In the genomic region with DNA sequence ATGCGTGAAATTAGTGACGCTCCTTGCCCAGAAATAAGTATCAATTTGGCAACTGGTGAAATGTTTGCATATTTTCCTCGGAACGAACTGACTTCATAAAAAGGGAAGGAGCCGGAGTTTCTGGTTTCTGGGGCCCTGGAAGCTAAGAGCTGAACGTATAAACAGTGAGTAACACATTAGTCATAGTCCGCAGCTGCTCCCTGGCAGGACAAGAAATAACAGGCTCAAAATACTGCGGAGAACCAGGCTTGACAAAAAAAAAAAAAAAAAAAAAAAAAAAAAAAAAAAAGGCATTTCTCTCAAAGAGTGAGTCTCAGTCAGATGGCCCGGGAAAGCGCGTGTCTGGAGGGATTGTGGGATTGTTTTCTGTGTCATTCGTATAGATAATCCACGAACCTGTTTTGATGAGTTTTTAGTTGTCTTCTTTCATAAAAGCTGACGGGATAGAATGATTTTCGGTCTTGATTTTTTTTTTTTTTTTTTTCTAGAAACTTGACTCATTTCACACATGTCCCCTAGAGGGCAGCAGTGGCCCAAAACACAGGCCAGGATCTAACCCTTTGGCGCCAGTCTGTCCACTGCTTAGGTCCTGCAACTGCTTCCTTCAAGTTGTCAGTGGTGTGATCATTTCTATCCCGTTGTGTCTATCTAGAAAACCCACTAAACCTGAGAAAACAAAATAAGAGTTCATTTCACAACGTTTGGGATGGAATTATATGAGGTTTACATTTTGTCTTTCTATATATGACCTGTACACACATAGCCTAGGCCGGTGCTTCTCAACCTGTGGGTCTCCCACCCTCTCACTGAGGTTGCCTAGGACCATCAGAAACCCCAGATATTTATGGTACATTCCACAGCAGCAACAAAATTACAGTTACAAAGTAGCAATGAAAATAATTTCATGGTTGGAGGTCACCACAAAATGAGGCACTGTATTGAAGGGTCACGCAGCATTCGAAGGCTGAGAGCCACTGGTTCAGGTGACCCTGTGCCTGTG, we compare ENCODE assay signal across 9 mouse cellular contexts. TPM values are rescaled to one million over a fixed set of nuclear protein-coding genes. Genes with fewer than 3 reads are reported as not detected.
DNase-seq lines count a peak whose midpoint lies in the region; ATAC-seq and TF ChIP-seq lines count a peak whose summit lies in the region.
"Had no signal": no experiment of that assay in that cellular context is flagged by ENCODE, and none has a peak within 500 bp of the region (broad histone marks: within the 10 kb centered on the region; RNA-seq: fewer than 3 reads in every experiment).

No protein-coding gene starts in this region.

- peak overlapping the region; percentile 29 for H3K4me3 ChIP-seq in embryonic facial prominence, embryonic 14.5 days (ENCODE audit: low read depth, low read length)
- peak overlapping the region; percentile 32; the same call in 1 of the 2 replicates for H3K4me3 ChIP-seq in kidney, embryonic 14.5 days (ENCODE audit: low read length)
- H3K4me3 ChIP-seq in limb, embryonic 14.5 days (replicated peaks; ENCODE audit: low read length) = peak overlapping the region; percentile 30
- peak overlapping the region; percentile 11 for H3K4me3 ChIP-seq in midbrain, embryonic 16.5 days (ENCODE audit: low read depth, low read length)

- no peaks in the 10 kb centered on the region for H3K27me3 ChIP-seq in embryonic facial prominence, embryonic 14.5 days (replicated peaks; ENCODE audit: control insufficient read depth, insufficient read depth, low read length)
- no peaks in the 10 kb centered on the region for H3K27me3 ChIP-seq in kidney, embryonic 14.5 days (ENCODE audit: control insufficient read depth, insufficient read depth, low read length)
- H3K27me3 ChIP-seq in limb, embryonic 14.5 days (ENCODE audit: control insufficient read depth, insufficient read depth, low read length) = no peaks in the 10 kb centered on the region
- H3K27me3 ChIP-seq in midbrain, embryonic 16.5 days (ENCODE audit: control insufficient read depth, insufficient read depth, low read depth, low read length) = no peaks in the 10 kb centered on the region

- peak overlapping the region; percentile 85 for H3K27ac ChIP-seq in embryonic facial prominence, embryonic 14.5 days (replicated peaks; ENCODE audit: low read depth, low read length)
- no peak overlapping the region for H3K27ac ChIP-seq in kidney, embryonic 14.5 days (ENCODE audit: low read depth, low read length)
- H3K27ac ChIP-seq in limb, embryonic 14.5 days (replicated peaks; ENCODE audit: low read depth, low read length) = peak overlapping the region; percentile 67
- no peak overlapping the region for H3K27ac ChIP-seq in midbrain, embryonic 16.5 days (ENCODE audit: low read length)

- peak overlapping the region; percentile 49 for H3K9ac ChIP-seq in embryonic facial prominence, embryonic 14.5 days (ENCODE audit: low read depth, low read length)
- H3K9ac ChIP-seq in kidney, embryonic 14.5 days (ENCODE audit: low read depth, low read length) = no peak overlapping the region
- H3K9ac ChIP-seq in limb, embryonic 14.5 days (ENCODE audit: low read depth, low read length, severe bottlenecking) = peak overlapping the region; percentile 34; the same call in 1 of the 2 replicates
- H3K9ac ChIP-seq in midbrain, embryonic 16.5 days (ENCODE audit: low read depth, low read length) = no peak overlapping the region

- H3K36me3 ChIP-seq in embryonic facial prominence, embryonic 14.5 days (ENCODE audit: control insufficient read depth, insufficient read depth, low read length) = no peaks in the 10 kb centered on the region
- H3K36me3 ChIP-seq in kidney, embryonic 14.5 days (ENCODE audit: control insufficient read depth, insufficient read depth, low read length) = no peaks in the 10 kb centered on the region
- H3K36me3 ChIP-seq in limb, embryonic 14.5 days (ENCODE audit: control insufficient read depth, insufficient read depth, low read length) = no peaks in the 10 kb centered on the region
- H3K36me3 ChIP-seq in midbrain, embryonic 16.5 days (ENCODE audit: control insufficient read depth, insufficient read depth, low read length) = no peaks in the 10 kb centered on the region
- H3K36me3 ChIP-seq: G1E had no signal

- ATAC-seq in embryonic facial prominence, embryonic 14.5 days (ENCODE audit: low read depth) = peak; percentile 91
- ATAC-seq in kidney, embryonic 14.5 days (ENCODE audit: low FRiP score, low TSS enrichment) = peak; percentile 92
- ATAC-seq in limb, embryonic 14.5 days (ENCODE audit: low FRiP score, low read depth) = peak; percentile 91
- ATAC-seq in midbrain, embryonic 16.5 days = peak; percentile 68

- H3K9me3 ChIP-seq in embryonic facial prominence, embryonic 14.5 days (ENCODE audit: control insufficient read depth, low read length) = 0 out of 2 replicates have a peak, but pooled peaks cover 4% of the 10 kb centered on the region
- no peaks in the 10 kb centered on the region for H3K9me3 ChIP-seq in kidney, embryonic 14.5 days (ENCODE audit: control insufficient read depth, low read length)
- H3K9me3 ChIP-seq in limb, embryonic 14.5 days (ENCODE audit: control insufficient read depth, low read length) = no peaks in the 10 kb centered on the region
- no peaks in the 10 kb centered on the region for H3K9me3 ChIP-seq in midbrain, embryonic 16.5 days (replicated peaks; ENCODE audit: control insufficient read depth, low read length, poor library complexity, severe bottlenecking)

- no peak for TF ChIP-seq POLR2A in limb, embryonic 14.5 days (IDR thresholded peaks at IDR 0.05; ENCODE audit: borderline replicate concordance, extremely low read depth, insufficient read depth, insufficient read length)

- 0 out of 2 replicates have a peak, but pooled peaks cover 11% of the 10 kb centered on the region for H3K4me1 ChIP-seq in embryonic facial prominence, embryonic 14.5 days (ENCODE audit: control insufficient read depth, insufficient read depth, low read length)
- H3K4me1 ChIP-seq in kidney, embryonic 14.5 days (ENCODE audit: control insufficient read depth, insufficient read depth, low read length) = no peaks in the 10 kb centered on the region
- peaks cover 6% of the 10 kb centered on the region; the same call in 1 of the 2 replicates for H3K4me1 ChIP-seq in limb, embryonic 14.5 days (ENCODE audit: control insufficient read depth, insufficient read depth, low read length)
- no peaks in the 10 kb centered on the region for H3K4me1 ChIP-seq in midbrain, embryonic 16.5 days (ENCODE audit: control insufficient read depth, insufficient read depth, low read length)

- 14% methylated on average over 21 of the region's 21 CpGs for WGBS in embryonic facial prominence, embryonic 14.5 days
- 19% methylated on average over 21 of the region's 21 CpGs for WGBS in kidney, embryonic 14.5 days
- WGBS in limb, embryonic 14.5 days = 16% methylated on average over 21 of the region's 21 CpGs
- 26% methylated on average over 21 of the region's 21 CpGs for WGBS in midbrain, embryonic 16.5 days

- DNase-seq in urinary bladder, adult 18-20 months (ENCODE audit: low spot score in 2 of 2) = peak; percentile 37 to 80
- DNase-seq in urinary bladder, postnatal 10 days (ENCODE audit: low spot score) = no peak
- peak; percentile 98 for DNase-seq in embryonic facial prominence, embryonic 14.5 days (ENCODE audit: low spot score)
- peak; percentile 63 to 77 for DNase-seq in heart, adult 9 months (ENCODE audit: low spot score in 2 of 2)
- peak; percentile 90 for DNase-seq in limb, embryonic 14.5 days (ENCODE audit: low spot score)
- DNase-seq in spleen, postnatal 4 days (ENCODE audit: low spot score in 2 of 2) = peak; percentile 36 to 72

- H3K4me2 ChIP-seq in embryonic facial prominence, embryonic 14.5 days (ENCODE audit: low read depth, low read length) = peak overlapping the region; percentile 53
- H3K4me2 ChIP-seq in kidney, embryonic 14.5 days (replicated peaks; ENCODE audit: low read depth, low read length) = peak overlapping the region; percentile 43
- peak overlapping the region; percentile 42 for H3K4me2 ChIP-seq in limb, embryonic 14.5 days (replicated peaks; ENCODE audit: low read depth, low read length, severe bottlenecking)
- H3K4me2 ChIP-seq in midbrain, embryonic 16.5 days (ENCODE audit: low read length) = peak overlapping the region; percentile 39

RNA-seq across cellular contexts. Expression of gene A930033H14Rik, which starts 26.7 kb away (rescaled TPM):
- polyA plus RNA-seq in embryonic facial prominence, embryonic 14.5 days (2014; fragmentation: Nextera tagmentation; extraction: Ambion mirVana) = 2.5 and 3.1 TPM in 2 replicates
- 1.5 and 2.6 TPM in 2 replicates for polyA plus RNA-seq in kidney, embryonic 14.5 days (2014; fragmentation: Nextera tagmentation; extraction: Ambion mirVana)
- 2.9 and 4.2 TPM in 2 replicates for polyA plus RNA-seq in limb, embryonic 14.5 days (2012; rRNA removed)
- polyA plus RNA-seq in limb, embryonic 14.5 days (2014; fragmentation: Nextera tagmentation; extraction: Ambion mirVana) = 3.1 and 3.2 TPM in 2 replicates
- polyA plus RNA-seq in midbrain, embryonic 16.5 days (2015; fragmentation: Nextera tagmentation; extraction: Ambion mirVana) = 1.3 and 1.5 TPM in 2 replicates
- polyA plus RNA-seq: G1E had no signal

RNA-seq across cellular contexts. Expression of gene Rhobtb1, which starts 35.0 kb away (rescaled TPM):
- polyA plus RNA-seq in embryonic facial prominence, embryonic 14.5 days (2014; fragmentation: Nextera tagmentation; extraction: Ambion mirVana) = 27.7 and 28.0 TPM in 2 replicates
- 20.3 and 26.6 TPM in 2 replicates for polyA plus RNA-seq in kidney, embryonic 14.5 days (2014; fragmentation: Nextera tagmentation; extraction: Ambion mirVana)
- polyA plus RNA-seq in limb, embryonic 14.5 days (2012; rRNA removed) = 17.5 and 18.1 TPM in 2 replicates
- 35.0 and 38.6 TPM in 2 replicates for polyA plus RNA-seq in limb, embryonic 14.5 days (2014; fragmentation: Nextera tagmentation; extraction: Ambion mirVana)
- polyA plus RNA-seq in midbrain, embryonic 16.5 days (2015; fragmentation: Nextera tagmentation; extraction: Ambion mirVana) = 16.9 TPM in 2 replicates
- polyA plus RNA-seq: G1E had no signal

Comparison
In these comparisons a context has a peak if more than half of its experiments do, and no peak if none do; other contexts are left out.
1. H3K27ac ChIP-seq: peak in embryonic facial prominence, embryonic 14.5 days (single experiment) and limb, embryonic 14.5 days (single experiment); none in kidney, embryonic 14.5 days (single experiment) and midbrain, embryonic 16.5 days (single experiment).
2. H3K9ac ChIP-seq: peak in embryonic facial prominence, embryonic 14.5 days (single experiment) and limb, embryonic 14.5 days (single experiment); none in kidney, embryonic 14.5 days (single experiment) and midbrain, embryonic 16.5 days (single experiment).
3. Peak in every context shown above with its lines, with median percentiles within 50 percentile points of each other: ATAC-seq, H3K4me2 ChIP-seq and H3K4me3 ChIP-seq.